Mouse (Mus musculus) midbrain, embryonic 14.5 days (tissue): ENCODE measurements around the gene C1galt1. TPM values are rescaled to one million over a fixed set of nuclear protein-coding genes. Genes with fewer than 3 reads are reported as not detected.

Source experiments
- ATAC-seq: fragments of 200-750 bp; cut with Nextera tagmentation; 2 replicates; pipeline ENCODE4 v1.8.0; 2017; ENCODE audit warnings: moderate number of reproducible peaks, moderate library complexity; ENCODE audit not compliant: low FRiP score, low TSS enrichment
- DNase-seq: peaks from one replicate; pipeline ENCODE4 v3.0.0-alpha.2; 2015
- H3K27ac ChIP-seq: fragments of 300-500 bp; sonication (generic); replicated peaks from 2 replicates; pipeline ENCODE4 v1.5.1; 2014; ENCODE audit warnings: mild to moderate bottlenecking, low read depth, low read length, moderate library complexity
- H3K27me3 ChIP-seq: fragments of 300-500 bp; sonication (generic); 2 replicates; pipeline ENCODE4 v1.6.1; 2014; ENCODE audit warnings: low read length, control low read depth, mixed read lengths; ENCODE audit not compliant: control insufficient read depth, insufficient read depth
- H3K36me3 ChIP-seq: fragments of 300-500 bp; sonication (generic); 2 replicates; pipeline ENCODE4 v1.6.1; 2014; ENCODE audit warnings: low read length, control low read depth; ENCODE audit not compliant: control insufficient read depth, insufficient read depth
- H3K4me1 ChIP-seq: fragments of 300-500 bp; sonication (generic); 2 replicates; pipeline ENCODE4 v1.6.1; 2014; ENCODE audit warnings: mild to moderate bottlenecking, antibody characterized with exemption, low read length, control low read depth; ENCODE audit not compliant: control insufficient read depth, insufficient read depth
- H3K4me2 ChIP-seq: fragments of 300-500 bp; sonication (generic); 2 replicates; pipeline ENCODE4 v1.6.1; 2014; ENCODE audit warnings: mild to moderate bottlenecking, low read length, moderate library complexity
- H3K4me3 ChIP-seq: fragments of 300-500 bp; sonication (generic); replicated peaks from 2 replicates; pipeline ENCODE4 v1.5.1; 2014; ENCODE audit warnings: low read depth, low read length
- H3K9ac ChIP-seq: fragments of 300-500 bp; sonication (generic); replicated peaks from 2 replicates; pipeline ENCODE4 v1.6.1; 2014; ENCODE audit warnings: mild to moderate bottlenecking, low read length, moderate library complexity
- H3K9me3 ChIP-seq: fragments of 300-500 bp; sonication (generic); 2 replicates; pipeline ENCODE4 v1.6.1; 2016; ENCODE audit warnings: low read length, control low read depth, mixed read lengths; ENCODE audit not compliant: control insufficient read depth
- WGBS: fragments of 180-500 bp; shearing (Covaris S2); extraction: QIAGEN DNeasy Blood & Tissue Kit; methylation state at CpG from one replicate; pipeline ENCODE4 v1.1.7; 2014; 5-methylcytosine and 5-hydroxymethylcytosine counted together
- polyA plus RNA-seq: library from polyadenylated mRNA; unstranded; fragments of >200 nt; fragmentation: Nextera tagmentation; extraction: Ambion mirVana; gene quantifications from 2 replicates; pipeline ENCODE4 v1.2.1, GENCODE M21; 2014

The C1galt1 gene
- polyA plus RNA-seq: 3.5 and 4.3 TPM in 2 replicates

DNA sequence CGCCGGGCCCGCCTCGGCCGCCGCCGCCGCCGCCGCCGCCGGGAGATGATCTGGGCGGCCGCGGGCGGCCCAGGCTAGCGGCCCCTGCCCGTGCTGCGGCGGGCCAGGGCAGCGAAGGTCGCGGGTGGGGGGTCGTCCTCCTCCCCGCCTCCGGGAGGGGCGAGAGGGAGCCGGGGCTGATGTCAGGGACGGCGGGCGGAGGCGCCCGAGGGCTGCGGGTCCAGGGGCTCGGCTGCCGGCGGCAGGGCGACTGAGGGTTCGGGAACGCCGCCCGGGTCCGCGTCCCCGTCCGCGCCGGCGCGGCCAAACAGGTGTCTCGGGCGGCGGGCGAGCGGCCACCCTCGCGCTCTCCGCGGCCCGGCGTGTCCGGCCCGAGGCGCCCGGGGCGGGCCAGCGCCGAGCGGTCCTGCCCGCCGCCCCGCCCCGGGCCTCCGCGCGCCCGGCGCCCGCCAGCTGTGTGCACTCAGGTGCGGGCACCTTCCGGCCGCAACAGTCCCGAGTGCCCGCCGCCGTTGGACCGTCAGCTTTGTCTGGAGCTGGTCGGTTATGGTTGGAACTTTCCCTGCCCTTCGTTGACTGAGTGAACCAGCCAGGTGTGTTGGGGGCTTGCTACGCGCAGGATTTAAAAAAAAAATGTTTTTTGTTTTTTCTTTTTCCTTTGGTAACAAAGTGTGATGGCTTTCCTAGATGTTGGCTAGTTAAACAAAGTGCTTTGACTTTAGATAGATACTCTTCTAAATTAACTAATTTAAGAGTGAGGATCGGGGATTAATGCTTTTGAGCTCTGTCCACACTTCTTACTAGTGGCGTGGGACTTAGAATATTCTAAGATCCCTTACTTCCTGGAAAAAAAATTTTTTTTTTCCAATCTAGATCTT lies at the start of gene C1galt1:
Gene C1galt1, plus strand, starts transcription at position 41 of the 878 bp plus-strand sequence.
- Histone ChIP-seq H3K9ac (peak within 1 kb of the TSS; percentile 85), H3K4me2 (peak within 1 kb of the TSS; percentile 66), H3K4me1 (peaks cover 15% of the 10 kb centered on the region), H3K4me3 (peak within 1 kb of the TSS; percentile 75), H3K27me3 (no peaks in the 10 kb centered on the region), H3K9me3 (no peaks in the 10 kb centered on the region), H3K27ac (peak within 1 kb of the TSS; percentile 92), H3K36me3 (no peaks in the 10 kb centered on the region)
- under 1% methylated on average over 64 of the region's 93 CpGs for WGBS
- ATAC-seq (peak; percentile 76), DNase-seq (no peak)

DNA sequence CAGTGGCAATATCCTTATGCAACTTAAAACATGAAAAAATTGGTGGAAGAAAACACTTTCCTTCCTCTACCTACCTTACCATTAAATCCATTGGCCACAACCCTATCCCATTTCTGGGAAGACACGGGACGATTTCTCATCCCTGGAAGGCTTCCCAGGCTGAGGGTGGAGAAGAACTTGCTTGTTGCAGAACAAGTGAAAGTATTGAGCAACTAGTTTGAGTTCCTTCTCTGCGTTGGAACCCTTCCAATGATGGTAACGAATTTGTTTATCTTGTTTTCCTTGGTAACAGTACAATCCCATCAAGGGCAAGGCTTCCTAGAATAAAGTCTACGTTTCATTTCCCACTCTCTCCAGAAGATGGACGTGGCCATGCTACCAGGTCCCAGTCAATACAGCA lies 44.7 kb upstream of the C1galt1 start:
- Histone ChIP-seq H3K36me3 (no peaks in the 10 kb centered on the region), H3K4me3 (no peak overlapping the region), H3K9ac (no peak overlapping the region), H3K4me1 (no peaks in the 10 kb centered on the region), H3K27me3 (no peaks in the 10 kb centered on the region), H3K27ac (no peak overlapping the region), H3K9me3 (no peaks in the 10 kb centered on the region), H3K4me2 (no peak overlapping the region)
- ATAC-seq (no peak), DNase-seq (no peak)
- 82% methylated on average over 6 of the region's 6 CpGs for WGBS

DNA sequence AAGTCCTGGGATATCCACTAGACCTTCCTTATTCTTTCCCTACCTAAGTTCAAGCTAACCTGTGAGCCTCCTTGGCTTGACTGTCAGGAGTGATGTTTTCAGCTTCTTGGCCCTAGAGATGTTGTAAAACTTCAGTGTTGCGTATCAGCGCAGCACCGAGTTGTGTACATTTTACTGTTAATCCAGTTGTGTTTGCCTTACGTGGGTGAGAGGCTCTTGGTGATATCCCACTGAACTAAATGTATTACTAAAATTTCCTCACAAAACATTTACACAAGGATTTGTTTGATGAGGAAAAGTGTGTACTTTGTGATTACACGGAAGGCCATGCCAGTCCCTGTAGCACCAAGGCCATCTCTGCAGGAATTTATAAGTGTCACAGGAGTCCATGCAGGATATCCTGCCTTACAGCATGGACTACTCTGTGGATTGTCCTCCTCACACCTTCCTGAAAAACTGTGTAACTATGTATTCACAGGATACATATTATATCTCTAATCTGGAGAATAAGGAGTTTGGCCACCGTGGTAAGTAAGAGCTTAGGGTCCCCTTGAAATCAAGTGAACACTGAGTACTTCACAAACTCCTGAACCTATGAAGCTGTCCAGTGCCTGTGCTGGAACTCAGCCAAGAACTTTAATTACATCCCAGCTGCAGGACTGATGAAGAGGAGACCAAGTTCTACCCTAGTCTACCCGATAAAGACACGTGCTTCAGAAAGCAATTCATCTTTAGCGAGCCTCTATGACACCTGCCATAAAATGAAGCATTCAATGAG lies 40.7 kb upstream of the C1galt1 start:
- H3K27me3 ChIP-seq: no peaks in the 10 kb centered on the region
- no peak overlapping the region for H3K27ac ChIP-seq
- WGBS: 90% methylated on average over 9 of the region's 9 CpGs
- H3K4me2 ChIP-seq: no peak overlapping the region
- ATAC-seq (peak; percentile 24; the same call in 1 of the 2 replicates), DNase-seq (no peak)
- no peak overlapping the region for H3K4me3 ChIP-seq
- H3K9me3 ChIP-seq: no peaks in the 10 kb centered on the region
- H3K4me1 ChIP-seq: no peaks in the 10 kb centered on the region
- no peak overlapping the region for H3K9ac ChIP-seq
- no peaks in the 10 kb centered on the region for H3K36me3 ChIP-seq

GRCm38 (mm10) chr6:7814146-7814545 lies 30.5 kb upstream of the C1galt1 start:
- Histone ChIP-seq H3K4me1 (no peaks in the 10 kb centered on the region), H3K9ac (no peak overlapping the region), H3K27ac (no peak overlapping the region), H3K27me3 (no peaks in the 10 kb centered on the region), H3K9me3 (no peaks in the 10 kb centered on the region), H3K4me2 (no peak overlapping the region), H3K4me3 (no peak overlapping the region), H3K36me3 (no peaks in the 10 kb centered on the region)
- WGBS: 37% methylated on average over 2 of the region's 2 CpGs
- DNase-seq: no peak
- ATAC-seq: no peak

DNA sequence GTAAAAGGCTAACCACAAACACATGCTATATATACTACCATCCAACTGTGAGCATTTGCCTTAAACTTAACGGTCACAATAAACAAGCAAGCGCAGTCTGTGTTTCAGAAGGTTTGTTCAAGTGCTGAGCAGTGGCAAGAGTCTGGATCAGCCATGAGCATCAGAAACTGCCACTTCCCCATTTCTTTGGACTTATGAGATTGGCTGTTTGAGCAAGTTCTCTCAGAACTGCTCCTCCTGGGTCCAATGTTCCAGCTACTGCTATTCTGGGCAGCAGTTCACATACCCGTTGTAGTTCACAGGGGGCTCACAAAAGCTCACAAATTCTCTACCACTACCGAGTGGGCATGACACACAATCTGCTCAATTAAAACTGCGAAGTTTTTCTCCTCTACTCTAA lies 28.4 kb upstream of the C1galt1 start:
- no peak overlapping the region for H3K4me3 ChIP-seq
- WGBS: 75% methylated on average over 5 of the region's 5 CpGs
- H3K9me3 ChIP-seq: no peaks in the 10 kb centered on the region
- no peaks in the 10 kb centered on the region for H3K27me3 ChIP-seq
- DNase-seq (no peak), ATAC-seq (no peak)
- no peak overlapping the region for H3K27ac ChIP-seq
- H3K9ac ChIP-seq: no peak overlapping the region
- H3K4me1 ChIP-seq: no peaks in the 10 kb centered on the region
- no peaks in the 10 kb centered on the region for H3K36me3 ChIP-seq
- H3K4me2 ChIP-seq: no peak overlapping the region

DNA sequence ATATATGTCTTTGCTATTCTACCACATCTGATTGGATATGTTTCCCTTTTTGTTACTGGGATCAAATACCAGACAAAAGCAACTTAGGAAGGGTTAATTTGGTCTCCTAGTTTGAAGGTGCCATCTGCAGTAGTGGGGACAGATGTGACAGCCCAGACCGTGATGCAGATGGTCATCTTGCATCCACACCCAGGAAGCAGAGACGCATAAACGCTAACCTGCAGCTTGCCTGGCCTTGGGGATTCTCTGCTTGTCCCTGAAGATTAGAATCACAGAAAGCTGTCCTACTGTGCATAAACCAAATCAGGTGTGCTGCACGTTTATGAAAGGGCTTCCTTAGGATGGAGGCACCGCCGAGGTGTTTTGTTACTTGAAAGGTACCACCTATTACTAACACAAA lies 22.0 kb upstream of the C1galt1 start:
- Histone ChIP-seq H3K27ac (no peak overlapping the region), H3K4me3 (no peak overlapping the region), H3K9ac (no peak overlapping the region), H3K36me3 (no peaks in the 10 kb centered on the region), H3K9me3 (no peaks in the 10 kb centered on the region), H3K4me1 (no peaks in the 10 kb centered on the region), H3K27me3 (no peaks in the 10 kb centered on the region), H3K4me2 (no peak overlapping the region)
- WGBS: 64% methylated on average over 6 of the region's 6 CpGs
- ATAC-seq (no peak), DNase-seq (no peak)

DNA sequence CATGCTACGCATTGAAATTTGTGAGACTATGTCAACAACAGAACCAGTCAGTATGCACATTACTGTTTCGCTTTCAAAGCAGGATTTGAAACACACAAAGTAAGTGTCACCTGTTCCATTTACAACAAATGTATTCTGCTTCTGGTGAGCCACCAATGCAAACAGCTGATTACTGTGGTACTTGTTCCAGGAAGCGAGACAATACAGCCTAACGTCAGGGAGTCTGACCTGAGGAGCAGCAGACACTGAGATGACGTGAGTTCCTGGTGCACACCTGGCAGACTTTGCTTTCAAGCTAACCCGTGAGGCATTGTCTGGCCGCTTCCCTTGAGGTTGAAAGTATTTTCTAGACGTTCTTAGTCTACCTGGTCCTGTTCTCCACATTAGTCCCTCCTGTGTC lies 13.8 kb upstream of the C1galt1 start:
- ATAC-seq: no peak
- Histone ChIP-seq H3K4me3 (no peak overlapping the region), H3K27ac (no peak overlapping the region), H3K36me3 (no peaks in the 10 kb centered on the region), H3K9ac (no peak overlapping the region), H3K4me1 (no peaks in the 10 kb centered on the region), H3K27me3 (no peaks in the 10 kb centered on the region), H3K9me3 (no peaks in the 10 kb centered on the region), H3K4me2 (no peak overlapping the region)
- WGBS: 81% methylated on average over 8 of the region's 8 CpGs
- no peak for DNase-seq

- H3K27me3 ChIP-seq: no peaks in the 10 kb centered on the region
- H3K9me3 ChIP-seq: no peaks in the 10 kb centered on the region
- 59% methylated on average over 6 of the region's 6 CpGs for WGBS
- no peaks in the 10 kb centered on the region for H3K4me1 ChIP-seq
- no peaks in the 10 kb centered on the region for H3K36me3 ChIP-seq
- no peak for ATAC-seq
- H3K4me2 ChIP-seq: no peak overlapping the region
- no peak overlapping the region for H3K4me3 ChIP-seq
- no peak overlapping the region for H3K27ac ChIP-seq
- no peak overlapping the region for H3K9ac ChIP-seq
- DNase-seq: no peak
Observed at GRCm38 (mm10) chr6:7832564-7833175, 12.0 kb upstream of the C1galt1 start.
